Mouse (Mus musculus): ENCODE results near the gene Ciao2a. TPM values are rescaled to one million over a fixed set of nuclear protein-coding genes. Genes with fewer than 3 reads are reported as not detected.
A peak's percentile ranks its signal among the peaks of the same experiment; 100 is the strongest.

The Ciao2a gene
- 10 to 100 TPM; 39.9 to 43.3 TPM for total RNA-seq (2021)
- long read RNA-seq, experiment 1, transcript Ciao2a-201 (5 exons, 1,240 nt) = major isoform, 65 of 77 reads
- long read RNA-seq, experiment 1, partial matches to known transcripts = 7 of 77 reads
- long read RNA-seq, experiment 1, other reads (novel, unspliced or antisense) = 5 of 77 reads
- long read RNA-seq, experiment 2, transcript Ciao2a-201 (5 exons, 1,240 nt) = major isoform, 90 of 98 reads
- long read RNA-seq, experiment 2, partial matches to known transcripts = 4 of 98 reads
- long read RNA-seq, experiment 2, other reads (novel, unspliced or antisense) = 4 of 98 reads

- intact Hi-C loops (cut with DNase I) = no loop called here
Measured at GRCm38 (mm10) chr9:66126456-66127192, at the start of gene Ciao2a, which contains the start of gene Snx1. Gene Ciao2a, plus strand, starts transcription at chr9:66126611. Gene Snx1, minus strand, starts transcription at chr9:66126587.

GRCm38 (mm10) chr9:66078072-66078471, 48.3 kb upstream of the Ciao2a start:
- DNase-seq = no peak
- intact Hi-C loops (cut with DNase I) = no loop called here

More at GRCm38 (mm10) chr9:66126456-66127192, at the start of gene Ciao2a, which contains the start of gene Snx1:
- DNase-seq = peak; percentile 78 to 89

- intact Hi-C loops (cut with DNase I) = no loop called here
- no peak for DNase-seq
Measured at GRCm38 (mm10) chr9:66078493-66078892, 47.9 kb upstream of the Ciao2a start.

- intact Hi-C loops (cut with DNase I) = no loop called here
- DNase-seq = no peak
Measured at GRCm38 (mm10) chr9:66080804-66081459, 45.5 kb upstream of the Ciao2a start.

GRCm38 (mm10) chr9:66081999-66082398, 44.4 kb upstream of the Ciao2a start:
- intact Hi-C loops (cut with DNase I) = no loop called here
- no peak for DNase-seq

- intact Hi-C loops (cut with DNase I) = no loop called here
- DNase-seq = no peak
Measured at GRCm38 (mm10) chr9:66084171-66084570, 42.2 kb upstream of the Ciao2a start.

GRCm38 (mm10) chr9:66087062-66087461, 39.3 kb upstream of the Ciao2a start:
- intact Hi-C loops (cut with DNase I) = no loop called here
- no peak for DNase-seq

- peak in 1 of 2 experiments; percentile 53 for DNase-seq
- intact Hi-C loops (cut with DNase I) = no loop called here
Measured at GRCm38 (mm10) chr9:66088411-66088810, 38.0 kb upstream of the Ciao2a start.

- intact Hi-C loops (cut with DNase I) = no loop called here
- no peak for DNase-seq
Measured at GRCm38 (mm10) chr9:66090593-66091244, 35.7 kb upstream of the Ciao2a start.

- intact Hi-C loops (cut with DNase I) = no loop called here
- DNase-seq = no peak
Measured at GRCm38 (mm10) chr9:66091327-66092231, 34.8 kb upstream of the Ciao2a start.

GRCm38 (mm10) chr9:66092664-66093063, 33.7 kb upstream of the Ciao2a start:
- intact Hi-C loops (cut with DNase I) = no loop called here
- DNase-seq = no peak

- DNase-seq = no peak
- intact Hi-C loops (cut with DNase I) = no loop called here
Measured at GRCm38 (mm10) chr9:66101577-66101976, 24.8 kb upstream of the Ciao2a start.

- intact Hi-C loops (cut with DNase I) = no loop called here
- no peak for DNase-seq
Measured at GRCm38 (mm10) chr9:66102668-66103067, 23.7 kb upstream of the Ciao2a start.

- intact Hi-C loops (cut with DNase I) = no loop called here
- no peak for DNase-seq
Measured at GRCm38 (mm10) chr9:66104601-66105000, 21.8 kb upstream of the Ciao2a start.

GRCm38 (mm10) chr9:66105168-66105567, 21.2 kb upstream of the Ciao2a start:
- intact Hi-C loops (cut with DNase I) = no loop called here
- no peak for DNase-seq

- intact Hi-C loops (cut with DNase I) = no loop called here
- DNase-seq = no peak
Measured at GRCm38 (mm10) chr9:66109574-66109973, 16.8 kb upstream of the Ciao2a start.

- intact Hi-C loops (cut with DNase I) = no loop called here
- DNase-seq = no peak
Measured at GRCm38 (mm10) chr9:66110126-66110525, 16.3 kb upstream of the Ciao2a start.

GRCm38 (mm10) chr9:66110611-66111379, 15.6 kb upstream of the Ciao2a start:
- DNase-seq = no peak
- intact Hi-C loops (cut with DNase I) = no loop called here

- intact Hi-C loops (cut with DNase I) = no loop called here
- DNase-seq = no peak
Measured at GRCm38 (mm10) chr9:66114341-66114740, 12.1 kb upstream of the Ciao2a start.

Measured in gastrocnemius, postnatal 36 days (tissue).